Mouse (Mus musculus) lung, adult 18-20 months (tissue): ENCODE data around the gene Hey2.

Source experiments
- DNase-seq, 2 experiments: peaks; one replicate each; pipeline ENCODE4 v3.0.0; 2022; ENCODE audit warnings: mixed read lengths in 2 of 2

Hey2 gene

DNA sequence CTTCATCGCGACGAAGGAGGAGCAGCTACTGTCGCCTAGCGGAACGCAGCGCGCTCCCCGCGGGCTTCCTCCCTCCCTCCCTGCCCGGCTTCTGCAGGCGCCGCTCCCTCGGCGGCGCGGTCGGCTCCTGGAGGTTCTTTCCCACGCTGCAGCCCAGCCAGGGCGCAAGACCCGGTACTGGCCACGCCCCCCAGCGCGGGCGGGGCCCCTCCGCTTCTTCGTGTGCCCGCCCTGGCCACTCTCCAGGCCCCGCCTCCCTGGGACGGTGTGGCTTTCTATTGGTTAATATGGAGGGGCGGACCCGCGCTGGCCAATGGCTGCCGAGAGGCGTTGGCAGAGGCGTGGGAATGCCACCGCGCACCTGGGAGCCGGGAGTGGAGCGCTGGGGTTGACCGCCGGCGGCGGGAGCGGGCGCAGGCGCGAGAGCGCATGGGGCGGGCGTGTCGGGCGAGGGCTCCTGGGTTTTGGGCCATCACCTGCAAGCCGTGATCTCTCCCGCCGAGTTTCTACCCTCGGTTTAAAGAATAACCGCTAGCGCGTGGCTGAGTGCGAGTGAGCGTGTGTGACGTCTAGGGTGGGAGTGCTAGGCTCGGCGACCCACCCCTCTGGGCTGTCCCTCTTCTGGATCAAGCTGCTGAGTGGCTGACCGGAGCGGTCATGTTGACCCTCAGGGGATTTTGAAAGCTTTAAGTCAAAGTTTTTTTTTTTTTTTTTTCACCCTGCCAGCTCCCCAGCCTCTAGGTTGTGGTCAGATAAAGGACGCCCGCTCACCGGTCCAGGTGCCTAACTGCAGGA, at the start of gene Hey2:
Hey2 (minus strand) TSS at position 159 of the 795 bp plus-strand sequence.
- peak; percentile 97 to 98 for DNase-seq

DNA sequence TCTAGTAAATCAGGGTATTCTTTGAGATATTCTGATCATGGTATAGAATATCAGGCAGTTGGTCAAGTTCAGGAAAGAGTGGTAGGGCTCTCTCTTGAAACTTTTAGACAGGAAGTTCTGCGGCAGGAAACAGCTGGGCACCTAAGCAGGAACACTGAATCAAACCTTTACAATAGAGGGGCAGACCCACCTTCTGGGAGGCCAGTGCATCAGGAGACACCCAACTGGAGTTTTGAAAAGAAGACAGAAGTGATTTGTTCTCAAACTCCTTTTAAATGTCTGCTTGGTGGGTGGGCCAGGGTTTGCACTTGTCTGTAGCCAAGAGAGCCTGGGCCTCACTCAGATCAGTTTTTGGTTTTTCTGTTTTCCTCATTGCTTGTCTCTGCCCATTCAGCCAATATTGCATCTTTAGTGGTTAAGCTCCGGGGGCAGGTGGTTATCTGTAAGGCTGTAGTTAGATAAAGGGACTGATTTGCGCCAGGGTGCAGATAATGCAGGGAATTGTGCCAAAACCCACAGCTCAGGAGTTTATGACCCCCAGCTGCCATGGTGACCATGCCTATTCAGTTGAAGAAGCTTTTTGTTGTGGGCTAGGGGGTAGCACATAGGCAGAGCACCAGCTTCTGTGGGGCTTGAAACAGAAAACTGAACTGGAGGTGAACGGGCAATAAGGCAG, 40.6 kb upstream of the Hey2 start:
- DNase-seq: no peak

DNA sequence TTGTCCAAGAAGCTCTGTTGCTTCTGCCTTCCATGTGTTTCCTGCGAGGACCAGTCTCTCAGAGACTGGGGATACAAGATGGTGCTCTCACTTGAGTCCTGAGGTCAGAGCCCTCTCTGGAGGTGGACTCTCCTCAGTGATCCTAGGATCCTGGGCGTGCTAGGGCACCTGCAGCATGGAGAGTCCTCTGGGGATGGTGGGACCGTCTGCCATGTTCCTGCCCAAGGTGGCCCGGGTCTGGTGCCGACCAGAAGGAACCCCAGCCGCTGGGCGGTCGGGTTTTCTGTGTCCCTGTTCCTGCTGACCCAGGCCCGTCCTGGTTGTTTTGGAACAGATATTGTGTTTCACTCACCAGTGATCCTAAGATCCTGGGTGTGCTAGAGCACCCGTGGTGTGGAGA, 38.5 kb upstream of the Hey2 start:
- DNase-seq: no peak

DNA sequence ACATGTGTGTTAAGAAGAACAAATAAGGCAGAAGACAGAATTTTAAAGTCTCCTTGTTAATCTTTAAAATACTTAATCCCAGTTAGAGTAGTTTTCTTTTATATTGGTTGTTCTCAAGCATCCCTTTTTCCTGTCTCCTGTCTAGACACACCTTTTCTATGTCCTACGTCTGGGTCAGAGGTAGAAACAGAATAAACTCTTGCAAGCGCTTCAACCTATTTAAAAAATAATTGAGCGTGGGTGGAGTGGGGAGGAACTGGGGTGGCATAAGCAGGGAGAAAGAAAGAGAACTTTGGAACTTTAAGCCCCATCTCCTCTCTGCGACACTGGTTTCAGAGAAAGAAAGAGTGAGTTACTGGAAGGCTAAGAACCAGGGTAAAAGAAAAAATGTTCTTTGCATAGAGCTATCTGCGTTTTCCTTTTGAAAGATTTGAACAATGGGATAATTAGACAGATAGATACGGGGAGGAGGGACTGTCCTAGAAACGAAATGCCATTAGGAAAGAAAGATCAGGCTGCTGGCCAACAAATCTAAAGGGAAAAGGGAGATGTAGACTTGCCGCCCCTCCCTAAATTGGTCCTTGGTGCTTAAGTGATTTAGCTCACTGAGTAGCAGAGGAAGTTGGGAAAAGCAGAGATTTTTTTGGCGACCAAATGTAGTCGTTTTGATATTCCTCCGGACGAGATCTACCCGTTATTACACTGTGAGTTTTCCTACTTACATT, 2.7 kb upstream of the Hey2 start:
- DNase-seq: no peak

DNA sequence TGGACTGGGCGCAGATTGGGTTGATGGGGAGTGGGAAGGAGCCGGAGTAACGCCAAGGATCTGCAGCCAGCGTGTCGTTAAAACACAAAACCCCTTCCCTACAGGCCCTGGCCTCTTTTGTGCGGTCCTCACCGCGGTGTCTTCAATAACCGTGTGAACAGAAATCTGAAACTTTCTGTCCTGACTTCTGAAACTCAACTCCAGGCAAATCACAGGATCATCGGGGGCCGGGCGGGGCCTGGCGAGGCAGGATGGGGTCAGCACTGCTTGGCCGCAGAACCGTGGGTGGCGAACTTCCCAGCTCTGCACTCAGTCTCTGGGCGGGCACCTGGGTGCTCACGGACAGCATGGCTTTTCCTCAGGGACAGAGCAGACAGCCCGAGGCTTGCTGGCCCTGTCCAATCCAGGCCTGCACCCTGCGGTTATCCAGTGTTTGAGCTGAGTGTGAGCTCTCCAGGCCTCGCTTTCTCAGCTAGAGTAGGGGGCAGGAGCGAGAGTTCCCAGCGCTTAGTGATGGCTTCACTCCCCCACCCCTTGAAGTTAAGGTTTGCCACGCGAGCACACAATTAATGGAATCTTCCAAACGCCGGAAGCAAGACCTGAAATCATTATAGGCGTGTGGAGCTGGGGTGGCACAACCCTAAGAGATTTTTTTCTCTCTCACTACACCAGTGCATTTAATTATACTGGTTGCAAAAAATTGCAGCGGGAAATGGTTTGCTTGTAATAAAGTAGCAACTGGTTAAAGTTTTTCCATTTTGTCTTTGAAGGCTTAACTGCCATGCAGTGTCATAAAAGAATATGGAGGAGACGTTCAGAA, 1.8 kb upstream of the Hey2 start:
- DNase-seq: peak in 1 of 2 experiments; percentile 9

DNA sequence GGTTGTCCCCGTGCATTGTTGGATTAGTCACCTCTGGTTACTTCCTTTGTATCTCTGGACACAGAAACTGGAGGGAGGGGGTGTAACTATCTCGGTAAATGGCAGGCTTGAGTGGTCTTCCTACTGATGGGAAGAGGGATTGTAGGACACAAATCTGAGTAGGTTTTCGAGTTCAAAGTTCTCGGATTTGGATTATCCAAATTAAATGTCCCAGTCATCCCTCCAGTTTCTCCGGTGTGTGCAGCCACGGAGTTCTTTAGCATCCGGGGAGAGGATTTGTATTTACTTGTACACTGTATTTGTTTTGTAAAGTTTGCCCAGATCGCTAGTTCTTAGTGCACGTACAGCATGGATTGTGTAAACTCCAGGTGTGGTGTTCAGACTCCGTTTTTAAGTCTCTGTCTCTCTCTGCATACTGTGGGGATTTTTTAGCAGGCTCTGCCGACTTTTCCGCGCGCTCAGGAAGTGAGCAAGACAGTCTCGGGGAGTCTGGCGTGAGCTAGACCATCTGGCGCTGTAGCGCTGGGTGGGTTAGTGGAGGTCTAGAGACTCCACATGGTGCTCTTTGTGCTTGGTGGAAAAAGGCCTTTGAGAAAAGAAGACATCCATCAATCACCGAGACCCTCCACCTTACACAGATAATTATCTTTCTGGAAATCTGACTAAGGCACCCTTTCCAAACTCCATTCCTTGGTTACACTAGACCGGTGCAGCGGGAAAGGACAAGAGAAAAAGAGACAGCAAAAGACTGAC, 1.0 kb upstream of the Hey2 start:
- peak in 1 of 2 experiments; percentile 9 for DNase-seq

- peak in 1 of 2 experiments; percentile 32 for DNase-seq
Measured at GRCm38 (mm10) chr10:30842228-30842627, 373 bp downstream of the Hey2 start.

DNA sequence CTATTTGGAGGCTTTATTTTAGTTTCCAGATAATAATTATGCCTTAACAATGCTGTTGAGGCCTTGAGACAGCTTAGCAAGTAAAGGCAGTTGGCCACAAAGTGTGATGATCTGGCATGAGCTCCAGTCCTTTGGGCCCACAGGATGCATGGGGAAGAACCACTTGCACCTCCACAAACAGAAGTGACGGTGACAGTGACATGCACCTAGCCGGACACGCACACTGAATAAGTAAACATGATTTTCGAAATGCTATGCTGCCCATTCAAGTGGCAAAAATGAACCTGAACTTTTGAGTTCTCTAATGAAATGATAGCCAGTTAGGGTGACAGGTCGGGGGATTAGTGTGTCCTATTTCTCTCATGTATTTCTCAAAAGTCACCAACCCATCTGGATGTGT, 1.8 kb downstream of the Hey2 start:
- DNase-seq: no peak

GRCm38 (mm10) chr10:30838188-30838587, 4.4 kb downstream of the Hey2 start:
- no peak for DNase-seq

GRCm38 (mm10) chr10:30825049-30825448, 17.6 kb downstream of the Hey2 start:
- no peak for DNase-seq

GRCm38 (mm10) chr10:30810967-30811293, 31.7 kb downstream of the Hey2 start:
- peak; percentile 70 to 80 for DNase-seq

- DNase-seq: peak; percentile 52 to 66
Measured at GRCm38 (mm10) chr10:30810247-30810966, 32.2 kb downstream of the Hey2 start.

DNA sequence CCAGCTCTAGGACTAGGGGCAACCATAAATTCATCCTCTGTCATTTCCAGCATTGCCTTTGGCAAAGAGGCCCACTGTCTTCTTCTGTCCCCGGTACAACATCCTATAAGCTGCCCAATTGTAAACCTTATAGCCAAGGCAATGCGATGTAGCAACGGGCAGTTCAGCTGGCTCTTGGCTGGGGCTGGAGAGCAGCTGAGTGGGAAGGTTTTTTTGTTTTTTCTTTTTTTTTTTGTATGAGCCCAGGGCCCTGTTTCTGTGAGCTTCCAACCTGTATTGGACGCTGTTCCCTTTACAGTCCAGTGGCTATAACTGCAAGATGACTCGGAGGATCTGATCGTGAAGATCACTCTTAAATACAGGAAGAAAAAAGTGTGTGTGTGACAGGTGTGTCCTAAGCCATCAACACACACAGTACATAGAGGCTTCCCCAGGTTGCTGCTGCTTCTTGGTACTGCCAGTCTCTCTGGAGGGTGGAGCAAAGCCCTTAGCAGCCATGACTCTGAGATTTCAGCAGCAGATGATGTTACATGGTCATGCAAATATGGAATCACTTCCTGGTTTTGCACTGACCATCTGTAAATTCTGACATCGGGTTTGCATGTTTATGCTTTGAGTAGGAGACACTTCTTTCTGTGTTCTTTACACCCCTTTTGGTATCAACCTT, 38.9 kb downstream of the Hey2 start:
- DNase-seq: no peak

GRCm38 (mm10) chr10:30802681-30803586, 39.7 kb downstream of the Hey2 start, which contains the start of gene Ncoa7:
Gene Ncoa7, minus strand, starts transcription at chr10:30803326.
- peak; percentile 85 to 88 for DNase-seq

GRCm38 (mm10) chr10:30802033-30802432, 40.6 kb downstream of the Hey2 start:
- no peak for DNase-seq

DNA sequence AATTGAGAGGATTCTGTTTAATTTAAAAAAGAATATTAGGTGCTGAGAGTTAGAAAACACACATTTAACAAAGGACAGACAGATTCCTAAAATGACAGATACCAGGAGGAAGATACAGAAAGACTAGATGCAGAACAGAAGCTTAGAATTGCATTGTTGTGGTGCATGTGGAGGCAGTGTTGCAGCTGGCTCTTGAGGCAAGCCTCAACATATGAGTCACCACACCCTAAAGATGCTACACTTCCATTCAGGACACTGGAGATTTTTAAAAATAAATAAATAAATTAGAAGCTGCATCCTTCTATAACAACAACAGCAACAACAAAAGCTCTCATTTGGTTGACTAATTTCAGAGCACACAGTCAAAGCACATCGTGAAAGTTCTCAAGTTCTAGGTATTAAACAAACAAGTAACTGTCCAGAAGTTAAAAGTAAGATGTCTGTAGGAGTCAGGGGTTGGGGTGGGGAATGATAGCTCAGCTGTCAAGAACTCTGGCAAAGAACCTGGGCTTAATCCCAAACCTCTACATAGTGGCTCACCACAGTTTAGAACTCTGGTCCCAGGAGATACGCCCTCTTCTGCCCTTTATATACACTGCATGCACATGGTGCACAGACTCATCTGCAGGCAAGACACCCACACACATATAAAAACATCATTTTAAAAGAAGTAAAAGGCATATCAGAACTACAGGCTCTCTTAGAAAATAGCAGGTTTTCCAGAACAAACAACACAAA, 42.7 kb downstream of the Hey2 start:
- DNase-seq: no peak

DNA sequence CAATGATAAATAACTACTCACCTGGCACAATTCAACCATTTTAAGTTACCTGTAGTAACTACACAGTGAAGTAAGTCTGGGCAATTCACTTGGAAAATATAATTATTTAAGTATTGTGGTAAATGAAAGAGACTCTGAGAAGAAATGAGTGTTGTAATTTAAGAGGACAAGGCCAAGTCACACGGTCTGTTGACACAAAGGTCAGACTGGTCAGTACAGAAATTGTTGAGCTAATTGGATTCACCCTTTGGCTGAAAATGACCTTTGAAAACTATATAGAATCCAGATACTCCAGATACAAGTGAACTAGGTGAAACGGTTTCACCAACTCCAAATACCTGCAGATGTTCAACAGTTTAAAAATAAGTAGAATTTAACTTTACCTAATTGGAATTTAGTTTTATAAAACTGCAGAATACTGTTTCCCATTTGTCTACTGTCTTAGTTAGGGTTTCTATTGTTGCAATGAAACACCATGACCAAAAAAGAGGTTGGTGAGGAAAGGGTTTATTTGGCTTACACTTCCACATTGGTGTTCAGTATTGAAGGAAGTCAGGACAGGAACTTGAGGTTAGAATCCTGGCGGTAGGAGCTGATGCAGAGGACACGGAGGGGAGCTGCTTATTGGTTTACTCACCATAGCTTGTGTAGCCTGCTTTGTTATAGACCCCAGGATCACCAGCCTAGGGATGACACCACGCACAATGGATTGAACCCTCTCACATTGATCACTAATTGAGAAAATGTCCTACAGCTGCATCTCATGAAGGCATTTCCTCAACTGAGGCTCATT, 45.9 kb downstream of the Hey2 start:
- DNase-seq: no peak

DNA sequence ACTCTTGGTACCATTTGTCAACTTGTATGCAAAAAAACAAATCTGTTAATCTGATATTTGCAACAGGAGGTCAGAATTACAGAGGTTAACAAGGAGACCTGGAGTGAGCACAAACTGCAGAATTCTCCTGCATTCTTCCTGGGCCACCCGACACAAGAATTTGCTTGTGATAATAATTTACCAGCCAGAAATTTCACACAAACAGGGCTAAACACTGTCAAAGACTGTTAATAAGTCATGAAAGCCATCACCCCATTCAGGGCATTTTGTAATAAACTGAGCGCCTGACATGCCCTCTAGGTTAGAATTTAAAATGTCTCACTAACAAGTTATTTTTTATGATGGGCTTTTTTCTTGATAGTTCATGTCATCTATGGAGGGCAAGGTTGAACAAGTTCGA, 51.6 kb downstream of the Hey2 start:
- no peak for DNase-seq
